Mouse (Mus musculus): Measurements from ENCODE around the gene Vcp.
"Not testable (repeated sequence)": the region's sequence is repeated elsewhere in the genome, so short reads cannot be mapped to it uniquely, and the experiment has no call there.

Gene Vcp

DNA sequence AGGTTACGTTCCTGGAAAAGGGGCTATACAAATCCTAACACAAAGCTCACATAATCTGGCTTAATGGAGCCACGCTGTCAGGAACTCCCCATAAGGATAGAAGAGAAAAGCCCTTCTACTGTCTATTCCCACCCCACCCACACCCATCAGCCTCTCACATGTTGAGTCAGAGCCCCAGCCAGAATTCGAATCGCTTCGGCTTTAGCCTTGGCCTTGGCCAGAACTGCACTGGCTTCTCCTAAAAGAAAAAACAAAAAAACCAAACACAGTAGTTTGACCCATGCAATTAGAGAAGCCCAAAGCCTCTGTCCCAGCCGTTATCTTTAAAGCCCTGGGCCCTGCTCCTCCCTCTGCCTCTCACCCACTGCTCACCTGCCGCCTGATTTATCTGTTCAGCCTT lies 28.8 kb upstream of the Vcp start:
- DNase-seq = no peak

- DNase-seq = peak; percentile 93 to 96
Observed at GRCm38 (mm10) chr4:43025084-43025960, 25.0 kb upstream of the Vcp start, which contains the start of gene Pigo. Pigo (minus strand) TSS chr4:43025819.

GRCm38 (mm10) chr4:43024673-43025072 lies 24.4 kb upstream of the Vcp start:
- DNase-seq = no peak

- no peak for DNase-seq
Observed at GRCm38 (mm10) chr4:43021341-43021740, 21.0 kb upstream of the Vcp start.

DNA sequence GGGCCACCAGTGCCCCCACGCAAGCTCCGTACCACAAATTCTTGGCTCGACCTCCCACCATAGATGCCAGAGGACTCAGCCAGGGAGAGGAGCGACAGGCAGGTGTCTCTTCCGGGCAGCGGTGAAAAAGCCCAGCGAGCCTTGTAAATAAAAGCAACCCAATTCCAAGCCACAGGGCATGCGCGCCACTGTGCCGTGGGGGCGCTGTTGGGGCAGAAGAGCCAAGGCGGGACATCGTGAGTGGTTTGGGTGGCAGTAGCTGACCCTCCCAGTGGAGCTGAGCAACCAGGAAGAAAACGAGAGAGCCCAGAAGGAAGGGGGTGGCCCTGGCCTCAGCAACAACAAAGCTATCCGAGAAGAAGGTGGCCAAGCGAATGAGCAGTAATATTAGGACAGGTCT lies 20.6 kb upstream of the Vcp start:
- DNase-seq = no peak

- no peak for DNase-seq
Observed at GRCm38 (mm10) chr4:43019641-43020465, 19.5 kb upstream of the Vcp start.

- DNase-seq = no peak
Observed at GRCm38 (mm10) chr4:43019176-43019575, 18.9 kb upstream of the Vcp start.

- DNase-seq = no peak
Observed at GRCm38 (mm10) chr4:43018156-43018555, 17.8 kb upstream of the Vcp start.

GRCm38 (mm10) chr4:43012091-43012490 lies 11.8 kb upstream of the Vcp start:
- no peak for DNase-seq

DNA sequence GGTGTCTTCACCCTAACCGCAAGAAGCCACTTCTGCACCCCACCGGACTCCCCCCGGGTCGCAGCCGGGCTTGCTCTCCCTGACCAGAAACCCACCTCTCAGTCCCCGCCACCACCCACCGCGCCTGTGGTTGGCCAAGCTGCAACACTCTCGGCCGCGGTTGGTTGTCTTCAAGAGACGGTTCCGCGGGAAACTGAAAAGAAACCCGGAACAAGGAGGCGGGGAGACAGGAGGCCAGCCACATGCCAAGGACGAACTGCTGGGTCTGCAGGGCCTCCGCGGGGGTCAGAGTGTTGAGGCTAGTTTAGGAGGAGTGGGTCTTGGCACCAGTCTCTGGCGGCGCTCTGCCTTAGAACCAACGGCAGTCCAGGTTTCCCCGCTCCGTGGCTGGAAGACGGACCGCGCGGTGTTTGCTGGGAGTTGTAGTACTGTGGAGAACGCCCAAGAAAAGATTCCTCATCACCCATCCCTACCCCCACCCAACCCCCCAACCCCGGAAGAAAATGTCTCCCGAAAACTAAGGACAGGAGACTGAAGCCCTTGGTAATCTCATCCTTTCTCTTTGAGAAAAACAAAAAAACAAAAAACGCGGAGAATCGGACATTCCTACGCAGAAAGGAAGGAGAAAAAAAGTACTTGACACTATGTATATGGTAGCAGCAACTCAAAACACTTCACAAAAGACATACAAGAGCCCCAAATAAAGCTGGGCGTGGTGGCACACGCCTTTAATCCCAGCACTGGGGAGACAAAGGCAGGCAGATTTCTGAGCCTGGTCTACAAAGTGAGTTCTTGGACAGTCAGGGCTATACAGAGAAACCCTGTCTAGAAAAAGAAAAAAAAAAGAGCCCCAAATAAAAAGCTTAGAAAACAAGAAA lies 10.1 kb upstream of the Vcp start, which contains the start of gene Fancg:
Gene Fancg (minus strand): TSS at position 346 of the 878 bp plus-strand sequence.
- DNase-seq = peak; percentile 73 to 82

DNA sequence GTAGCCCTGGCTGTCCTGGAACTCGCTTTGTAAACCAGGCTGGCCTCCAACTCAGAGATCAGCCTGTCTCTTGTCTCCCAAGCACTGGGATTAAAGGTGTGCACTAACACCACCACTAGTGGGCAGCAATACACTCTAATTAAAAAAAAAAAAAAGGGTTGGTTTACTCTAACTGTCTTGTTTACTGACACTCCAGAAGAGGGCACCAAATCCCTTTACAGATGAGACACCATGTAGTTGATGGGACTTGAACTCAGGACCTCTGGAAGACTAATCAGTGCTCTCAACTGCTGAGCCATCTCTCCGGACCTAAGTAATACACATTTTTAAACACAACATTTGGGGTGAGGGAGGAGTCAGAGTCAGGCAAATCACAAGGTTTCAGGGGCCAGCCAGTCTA lies 5.5 kb upstream of the Vcp start:
- peak; percentile 40 to 47 for DNase-seq

DNA sequence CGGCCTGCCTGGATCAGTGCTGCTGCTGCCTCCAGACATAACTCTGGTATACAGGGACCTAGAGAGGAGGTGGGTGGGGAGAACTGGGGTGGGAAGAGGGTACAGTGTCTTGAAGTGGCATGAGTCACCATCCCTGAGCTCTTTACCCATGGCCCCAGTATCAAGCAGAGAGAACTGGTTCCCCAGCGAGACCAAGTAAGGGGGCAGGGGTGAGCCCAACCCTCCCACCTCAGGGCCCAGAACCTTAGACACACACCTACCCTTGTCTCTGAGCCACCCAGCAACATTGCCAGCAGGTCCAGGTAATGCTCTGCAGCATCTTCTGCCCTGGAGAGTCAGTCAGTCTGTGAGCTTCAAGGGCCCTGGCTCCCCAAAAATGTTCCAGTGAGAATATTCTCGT lies 4.6 kb upstream of the Vcp start:
- no peak for DNase-seq

DNA sequence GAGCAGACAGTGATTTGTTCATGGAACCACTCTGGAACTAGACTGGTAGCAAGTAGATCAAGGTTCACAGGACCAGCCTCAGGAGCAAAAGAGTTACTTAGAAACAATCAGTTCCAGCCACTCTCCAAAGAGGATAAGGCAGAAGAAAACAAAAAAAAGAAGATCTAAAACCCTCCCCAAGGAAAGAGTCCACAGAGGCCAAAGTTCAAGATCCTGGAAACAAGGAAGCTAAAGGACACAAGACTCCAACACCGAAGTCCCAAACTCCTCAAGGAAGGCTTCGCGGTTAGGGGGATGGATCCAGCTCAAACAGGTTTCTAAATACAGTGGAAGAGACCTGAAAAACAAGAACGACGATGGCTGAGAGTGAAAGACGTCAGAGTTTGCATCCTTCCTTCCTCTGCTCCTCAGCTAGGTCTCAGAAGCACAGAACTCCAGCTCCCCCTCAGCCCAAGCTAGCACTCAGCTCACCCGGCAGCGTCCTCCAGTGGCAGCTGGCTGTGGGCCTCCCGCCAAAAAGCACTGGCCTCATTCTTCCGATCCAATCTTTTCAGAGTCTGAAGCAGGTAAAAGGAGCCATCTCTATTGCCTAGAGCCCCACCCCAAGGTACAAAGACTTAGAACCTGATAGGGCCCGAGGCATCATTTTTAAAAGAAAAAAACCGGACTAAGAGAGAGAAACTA lies 2.6 kb upstream of the Vcp start:
- DNase-seq = peak; percentile 32 to 36

DNA sequence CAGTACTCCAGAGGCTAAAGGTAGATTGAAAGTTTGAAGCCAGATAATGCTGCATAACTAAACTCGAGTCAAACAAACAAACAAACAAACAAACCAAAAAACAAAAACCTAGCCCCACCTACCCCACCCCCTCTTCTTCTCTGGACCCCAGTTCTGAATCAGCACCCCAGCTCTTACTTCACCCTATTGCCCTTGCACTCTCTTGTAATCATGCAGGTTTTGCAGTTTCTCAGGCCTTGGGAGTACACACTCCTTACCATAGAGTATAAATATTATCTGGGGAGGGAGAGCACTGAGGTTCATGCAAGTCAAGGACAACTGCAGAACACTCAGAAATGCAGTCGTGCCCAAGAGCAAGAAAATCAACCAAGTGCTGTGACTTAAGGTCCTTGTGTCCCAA lies 965 bp upstream of the Vcp start:
- DNase-seq = no peak

GRCm38 (mm10) chr4:42999451-43000140 lies 711 bp downstream of the Vcp start:
- DNase-seq = peak; percentile 78 to 84

- no peak for DNase-seq
Observed at GRCm38 (mm10) chr4:42998022-42998421, 2.3 kb downstream of the Vcp start.

DNA sequence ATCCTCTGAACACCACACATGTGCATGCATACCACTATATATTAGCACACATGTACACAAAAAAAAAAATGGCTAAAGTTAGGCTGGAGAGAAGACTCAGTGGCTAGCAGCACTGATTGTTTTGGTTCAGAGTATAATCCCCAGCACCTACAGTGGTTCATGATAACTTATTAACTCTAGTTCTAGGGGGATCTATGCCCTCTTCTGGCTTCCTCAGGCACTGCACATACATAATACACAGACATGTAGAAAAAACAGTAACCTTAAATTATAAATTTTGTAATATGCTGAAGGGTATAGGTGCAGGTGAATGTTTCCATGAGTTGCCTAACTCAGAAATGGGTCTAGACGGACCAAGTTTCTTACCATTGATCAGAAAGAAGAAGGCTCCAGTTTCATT lies 12.0 kb downstream of the Vcp start:
- DNase-seq = no peak

DNA sequence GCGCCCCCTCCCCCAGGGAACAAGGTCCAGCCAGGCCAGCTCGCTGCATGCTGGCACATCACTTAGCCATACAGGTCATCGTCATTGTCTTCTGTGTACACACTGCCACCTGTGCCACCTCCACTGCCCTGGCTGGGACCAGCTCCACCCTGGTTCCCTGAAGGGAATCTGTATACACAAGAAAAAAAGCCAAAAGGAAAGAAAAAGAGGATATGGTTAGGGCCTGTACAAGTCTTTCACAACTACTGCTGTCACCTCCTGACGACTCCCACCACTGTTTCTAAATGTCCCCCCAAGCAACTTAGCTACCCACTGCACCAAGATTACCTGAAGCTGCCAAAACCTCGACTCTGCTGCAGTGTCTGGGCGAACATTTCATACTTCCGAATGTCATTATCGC lies 19.8 kb downstream of the Vcp start:
- not testable (repeated sequence) for DNase-seq

GRCm38 (mm10) chr4:42978062-42978461 lies 22.2 kb downstream of the Vcp start:
- no peak for DNase-seq

DNA sequence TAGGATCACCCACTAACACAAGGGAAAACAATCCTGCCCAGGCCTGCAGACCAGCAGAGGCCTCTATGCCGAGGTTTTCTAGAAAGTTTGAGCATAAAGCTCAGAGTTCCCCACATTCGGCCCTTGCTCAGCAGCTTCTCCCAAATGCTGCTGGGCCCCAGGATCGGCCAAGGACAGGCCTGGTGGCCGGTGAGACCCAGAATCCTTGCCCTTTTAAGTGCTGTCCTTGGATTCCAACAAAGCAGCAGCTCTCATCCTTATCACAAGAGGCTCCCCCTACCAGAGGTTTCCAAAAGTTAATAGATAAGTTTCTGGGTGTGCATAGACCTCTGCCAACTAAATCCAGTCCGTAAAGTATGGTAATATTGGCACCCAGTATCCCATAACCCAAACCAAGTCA lies 26.4 kb downstream of the Vcp start:
- no peak for DNase-seq

GRCm38 (mm10) chr4:42972952-42973351 lies 27.4 kb downstream of the Vcp start:
- no peak for DNase-seq

DNA sequence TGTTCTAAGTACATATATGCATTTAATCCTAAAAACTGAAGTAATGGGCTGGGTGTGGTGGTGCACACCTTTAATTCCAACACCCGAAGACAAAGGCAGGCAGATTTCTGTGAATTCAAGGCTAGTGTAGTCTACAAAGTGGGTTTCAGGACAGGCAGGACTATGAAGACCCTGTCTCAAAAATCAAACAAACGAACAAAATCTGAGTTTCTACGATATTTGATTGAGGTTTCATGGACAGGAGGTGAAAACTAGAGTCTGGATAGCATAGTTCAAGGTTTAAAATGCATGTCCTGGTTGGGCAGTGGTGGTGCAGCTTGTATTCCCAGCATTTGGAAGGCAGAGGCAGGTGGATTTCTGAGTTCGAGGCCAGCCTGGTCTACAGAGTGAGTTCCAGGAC lies 31.0 kb downstream of the Vcp start, which contains the start of gene 1700022I11Rik:
Gene 1700022I11Rik (plus strand): TSS at position 301 of the 400 bp plus-strand sequence.
- no peak for DNase-seq

Data from kidney, adult 8-10 months (tissue).